Mouse (Mus musculus) testis, adult 2 months (tissue): ENCODE measurements around the gene Hexa. TPM values are rescaled to one million over a fixed set of nuclear protein-coding genes. Genes with fewer than 3 reads are reported as not detected.

ENCODE experiments used
- H3K27ac ChIP-seq: fragments of 200-500 bp; 2 replicates; pipeline ENCODE4 v1.5.1; 2012; ENCODE audit warnings: low read depth, low read length; ENCODE audit not compliant: control insufficient read depth, insufficient read depth
- H3K27me3 ChIP-seq: fragments of 200-500 bp; 2 replicates; pipeline ENCODE4 v1.6.1; 2012; ENCODE audit warnings: mild to moderate bottlenecking, low read length, moderate library complexity; ENCODE audit not compliant: control insufficient read depth, insufficient read depth
- H3K36me3 ChIP-seq: fragments of 200-500 bp; 2 replicates; pipeline ENCODE4 v1.6.1; 2012; ENCODE audit warnings: mild to moderate bottlenecking, low read length; ENCODE audit not compliant: control insufficient read depth, insufficient read depth
- H3K4me1 ChIP-seq: fragments of 200-500 bp; 2 replicates; pipeline ENCODE4 v1.6.1; 2012; ENCODE audit warnings: low read length; ENCODE audit not compliant: control insufficient read depth, insufficient read depth
- H3K4me3 ChIP-seq: fragments of 200-500 bp; 2 replicates; pipeline ENCODE4 v1.5.1; 2012; ENCODE audit warnings: low read depth, mild to moderate bottlenecking, low read length, moderate library complexity, mixed read lengths; ENCODE audit not compliant: control insufficient read depth
- CTCF ChIP-seq: fragments of 200-500 bp; IDR thresholded peaks from 2 replicates; pipeline ENCODE4 v1.5.1; 2012; ENCODE audit warnings: low read depth, mild to moderate bottlenecking, inconsistent platforms, low read length, moderate library complexity; ENCODE audit not compliant: control insufficient read depth, insufficient read depth, insufficient replicate concordance
- POLR2A ChIP-seq: fragments of 200-500 bp; IDR thresholded peaks from 2 replicates; pipeline ENCODE4 v1.6.1; 2012; ENCODE audit warnings: low read depth, mild to moderate bottlenecking, inconsistent platforms, low read length, moderate library complexity; ENCODE audit not compliant: control insufficient read depth
- polyA plus RNA-seq: library from polyadenylated mRNA; depleted of rRNA; stranded (reverse); fragments of >200 nt; gene quantifications from 2 replicates; pipeline ENCODE4 v1.2.3, GENCODE M21; 2012

Gene Hexa
- polyA plus RNA-seq, 1 experiment = 116 TPM

GRCm38 (mm10) chr9:59541617-59542016 is 2.3 kb downstream of the Hexa start:
- no peaks in the 10 kb centered on the region for H3K27me3 ChIP-seq

DNA sequence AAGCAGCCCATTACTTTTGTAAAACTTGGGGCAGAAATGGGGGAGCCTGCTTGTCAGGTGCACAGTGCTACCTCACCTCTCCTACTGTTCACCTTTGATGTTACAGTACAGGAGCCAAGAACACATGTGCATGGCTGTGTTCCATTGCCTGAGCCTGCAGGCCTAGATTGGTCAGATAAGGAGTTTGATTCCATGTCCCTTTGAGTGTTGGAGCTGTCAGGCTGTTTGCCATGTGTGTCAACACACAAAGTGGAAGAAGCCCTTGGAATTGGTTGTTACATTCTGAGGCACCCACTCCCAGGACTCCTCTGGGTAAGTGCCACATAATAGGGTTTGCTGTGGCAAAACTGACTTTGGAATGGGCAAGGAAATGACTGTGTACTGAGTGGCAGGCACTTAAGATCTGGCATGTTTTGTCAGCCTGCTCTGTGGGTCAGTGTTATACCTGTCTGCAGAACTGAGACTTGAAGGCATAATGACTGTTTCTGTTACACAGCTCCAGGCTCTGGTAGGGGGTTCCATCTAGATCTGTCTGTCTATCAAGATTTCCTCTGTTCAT is 3.5 kb downstream of the Hexa start:
- no peaks in the 10 kb centered on the region for H3K36me3 ChIP-seq
- no peaks in the 10 kb centered on the region for H3K27me3 ChIP-seq
- peaks cover 21% of the 10 kb centered on the region for H3K4me1 ChIP-seq
- TF ChIP-seq POLR2A = no peak
- no peak for TF ChIP-seq CTCF
- H3K4me3 ChIP-seq = no peak overlapping the region
- no peak overlapping the region for H3K27ac ChIP-seq

More at GRCm38 (mm10) chr9:59541617-59542016, 2.3 kb downstream of the Hexa start:
- Histone ChIP-seq H3K36me3 (no peaks in the 10 kb centered on the region), H3K4me3 (no peak overlapping the region), H3K27ac (no peak overlapping the region), H3K4me1 (peaks cover 17% of the 10 kb centered on the region)
- TF ChIP-seq POLR2A (no peak), CTCF (no peak)

GRCm38 (mm10) chr9:59544739-59545138 is 5.4 kb downstream of the Hexa start:
- TF ChIP-seq POLR2A (no peak), CTCF (no peak)
- peaks cover 14% of the 10 kb centered on the region for H3K4me1 ChIP-seq
- no peaks in the 10 kb centered on the region for H3K27me3 ChIP-seq
- H3K27ac ChIP-seq = no peak overlapping the region
- H3K36me3 ChIP-seq = no peaks in the 10 kb centered on the region
- H3K4me3 ChIP-seq = no peak overlapping the region

DNA sequence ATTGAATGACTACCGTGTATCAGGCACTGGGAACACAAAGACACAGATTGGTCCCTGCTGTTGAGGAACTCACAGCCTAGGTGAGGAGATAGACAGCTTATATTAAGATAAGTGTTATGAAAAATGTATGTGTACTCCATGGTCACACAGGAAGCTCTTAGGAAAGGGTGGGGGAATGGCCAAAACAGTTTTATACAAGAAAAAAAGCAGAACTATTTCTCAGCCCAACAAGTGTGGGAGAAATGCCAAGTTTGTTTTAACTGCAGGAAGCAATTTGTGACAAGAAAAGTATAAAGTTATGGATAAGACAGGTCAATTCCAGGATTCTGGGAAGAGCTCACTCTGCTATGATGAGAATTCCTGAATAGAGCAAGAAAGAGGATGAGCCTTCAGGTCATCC is 8.5 kb downstream of the Hexa start:
- no peak overlapping the region for H3K27ac ChIP-seq
- no peaks in the 10 kb centered on the region for H3K36me3 ChIP-seq
- peaks cover 8% of the 10 kb centered on the region for H3K4me1 ChIP-seq
- TF ChIP-seq POLR2A = no peak
- no peak for TF ChIP-seq CTCF
- no peak overlapping the region for H3K4me3 ChIP-seq
- no peaks in the 10 kb centered on the region for H3K27me3 ChIP-seq

GRCm38 (mm10) chr9:59548961-59549487 is 9.7 kb downstream of the Hexa start:
- H3K36me3 ChIP-seq = no peaks in the 10 kb centered on the region; the same call in none of the 2 replicates
- H3K27me3 ChIP-seq = no peaks in the 10 kb centered on the region
- H3K4me1 ChIP-seq = peaks cover 8% of the 10 kb centered on the region
- TF ChIP-seq POLR2A (no peak), CTCF (no peak)
- H3K4me3 ChIP-seq = no peak overlapping the region
- H3K27ac ChIP-seq = no peak overlapping the region

DNA sequence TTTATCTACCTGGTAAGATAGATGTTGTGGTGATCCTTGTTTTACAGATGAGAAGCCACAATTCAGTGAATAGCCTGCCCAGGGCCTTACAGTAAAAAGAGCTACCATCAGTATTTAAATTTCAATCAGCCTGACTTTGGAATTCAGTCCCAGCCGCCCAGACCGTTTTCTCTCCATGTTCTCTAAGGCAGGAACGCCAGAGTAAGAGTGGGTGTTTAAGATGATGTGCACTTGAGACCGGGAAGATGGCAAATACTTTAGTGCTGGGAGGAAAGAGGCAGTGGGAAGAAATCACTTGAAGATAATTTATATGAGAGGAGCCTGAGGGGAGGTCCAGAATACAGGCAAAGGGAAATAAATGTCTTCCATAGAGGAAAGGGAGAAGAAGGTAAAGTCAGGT is 10.7 kb downstream of the Hexa start:
- Histone ChIP-seq H3K36me3 (no peaks in the 10 kb centered on the region; the same call in none of the 2 replicates), H3K4me3 (no peak overlapping the region), H3K27ac (no peak overlapping the region), H3K4me1 (peaks cover 4% of the 10 kb centered on the region; the same call in 1 of the 2 replicates), H3K27me3 (no peaks in the 10 kb centered on the region)
- no peak for TF ChIP-seq POLR2A
- no peak for TF ChIP-seq CTCF

- Histone ChIP-seq H3K4me3 (no peak overlapping the region), H3K27ac (no peak overlapping the region), H3K36me3 (no peaks in the 10 kb centered on the region; the same call in none of the 2 replicates), H3K27me3 (no peaks in the 10 kb centered on the region), H3K4me1 (peaks cover 4% of the 10 kb centered on the region; the same call in 1 of the 2 replicates)
- no peak for TF ChIP-seq POLR2A
- no peak for TF ChIP-seq CTCF
Measured at GRCm38 (mm10) chr9:59551017-59551416, 11.7 kb downstream of the Hexa start.

DNA sequence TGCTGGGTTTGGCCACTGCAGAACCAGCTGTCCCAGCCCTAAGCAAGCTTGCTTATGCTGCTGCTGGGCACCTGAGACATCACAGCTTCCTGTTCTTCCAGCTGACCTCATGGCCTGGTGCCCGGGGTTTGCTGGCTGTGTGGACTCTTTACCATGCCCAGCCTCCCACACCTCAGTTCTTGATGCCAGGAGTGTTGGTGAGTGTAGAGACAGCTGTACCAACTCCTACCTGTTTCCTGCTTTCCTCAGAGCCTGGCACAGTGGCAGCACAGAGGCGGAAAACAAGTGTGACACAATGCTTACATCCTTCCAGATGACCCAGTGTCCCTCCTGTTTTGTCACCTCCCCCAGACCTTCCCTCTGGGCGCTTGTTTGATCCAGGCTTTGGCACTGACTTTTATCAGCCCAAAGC is 12.3 kb downstream of the Hexa start:
- no peak overlapping the region for H3K27ac ChIP-seq
- H3K27me3 ChIP-seq = no peaks in the 10 kb centered on the region
- TF ChIP-seq CTCF (no peak), POLR2A (no peak)
- peaks cover 4% of the 10 kb centered on the region; the same call in 1 of the 2 replicates for H3K4me1 ChIP-seq
- H3K36me3 ChIP-seq = no peaks in the 10 kb centered on the region; the same call in none of the 2 replicates
- H3K4me3 ChIP-seq = no peak overlapping the region
